Mouse (Mus musculus): ENCODE measurements around the gene Inha. TPM values are rescaled to one million over a fixed set of nuclear protein-coding genes. Genes with fewer than 3 reads are reported as not detected.

The Inha gene
- polyA plus RNA-seq, 1 experiment from 2014 or later, result 18.1 TPM

- H3K9ac ChIP-seq (replicated peaks; ENCODE audit: low read depth, low read length), result no peak overlapping the region
- ATAC-seq, result no peak
Measured at GRCm38 (mm10) chr1:75486561-75486960, 20.3 kb upstream of the Inha start.

GRCm38 (mm10) chr1:75487040-75487404 is 19.9 kb upstream of the Inha start:
- peak overlapping the region; percentile 58 for H3K4me3 ChIP-seq (replicated peaks; ENCODE audit: low read length)

More at GRCm38 (mm10) chr1:75486561-75486960, 20.3 kb upstream of the Inha start:
- no peak overlapping the region for H3K4me2 ChIP-seq (ENCODE audit: low read length)
- no peak overlapping the region for H3K4me3 ChIP-seq (replicated peaks; ENCODE audit: low read length)
- H3K27me3 ChIP-seq (replicated peaks; ENCODE audit: control insufficient read depth, insufficient read depth, low read length), result peaks cover 28% of the 10 kb centered on the region
- peaks cover 23% of the 10 kb centered on the region for H3K4me1 ChIP-seq (replicated peaks; ENCODE audit: control insufficient read depth, insufficient read depth, low read length)
- H3K27ac ChIP-seq (ENCODE audit: low read length), result no peak overlapping the region
- no peaks in the 10 kb centered on the region for H3K9me3 ChIP-seq (ENCODE audit: control insufficient read depth, low read length)
- H3K36me3 ChIP-seq (ENCODE audit: control insufficient read depth, insufficient read depth), result peaks cover 12% of the 10 kb centered on the region
- whole genome bisulfite sequencing, result 6% methylated on average over 24 of the region's 24 CpGs

GRCm38 (mm10) chr1:75487405-75488161 is 19.3 kb upstream of the Inha start:
- H3K27ac ChIP-seq (ENCODE audit: low read length), result no peak overlapping the region
- H3K4me2 ChIP-seq (ENCODE audit: low read length), result peak overlapping the region; percentile 88
- no peaks in the 10 kb centered on the region for H3K9me3 ChIP-seq (ENCODE audit: control insufficient read depth, low read length)
- H3K9ac ChIP-seq (replicated peaks; ENCODE audit: low read depth, low read length), result peak overlapping the region; percentile 48
- under 1% methylated on average over 62 of the region's 62 CpGs for WGBS
- peaks cover 19% of the 10 kb centered on the region for H3K4me1 ChIP-seq (replicated peaks; ENCODE audit: control insufficient read depth, insufficient read depth, low read length)
- peak overlapping the region; percentile 58 for H3K4me3 ChIP-seq (replicated peaks; ENCODE audit: low read length)
- peak; percentile 60 for ATAC-seq
- peaks cover 28% of the 10 kb centered on the region for H3K27me3 ChIP-seq (replicated peaks; ENCODE audit: control insufficient read depth, insufficient read depth, low read length)
- H3K36me3 ChIP-seq (ENCODE audit: control insufficient read depth, insufficient read depth), result peaks cover 11% of the 10 kb centered on the region

More at GRCm38 (mm10) chr1:75487040-75487404, 19.9 kb upstream of the Inha start:
- Histone ChIP-seq H3K9me3 (ENCODE audit: control insufficient read depth, low read length) (no peaks in the 10 kb centered on the region), H3K27me3 (replicated peaks; ENCODE audit: control insufficient read depth, insufficient read depth, low read length) (peaks cover 28% of the 10 kb centered on the region), H3K9ac (replicated peaks; ENCODE audit: low read depth, low read length) (peak overlapping the region; percentile 48), H3K36me3 (ENCODE audit: control insufficient read depth, insufficient read depth) (peaks cover 12% of the 10 kb centered on the region), H3K27ac (ENCODE audit: low read length) (no peak overlapping the region), H3K4me2 (ENCODE audit: low read length) (peak overlapping the region; percentile 88), H3K4me1 (replicated peaks; ENCODE audit: control insufficient read depth, insufficient read depth, low read length) (peaks cover 21% of the 10 kb centered on the region)
- WGBS, result 1% methylated on average over 13 of the region's 13 CpGs
- ATAC-seq, result peak; percentile 26

DNA sequence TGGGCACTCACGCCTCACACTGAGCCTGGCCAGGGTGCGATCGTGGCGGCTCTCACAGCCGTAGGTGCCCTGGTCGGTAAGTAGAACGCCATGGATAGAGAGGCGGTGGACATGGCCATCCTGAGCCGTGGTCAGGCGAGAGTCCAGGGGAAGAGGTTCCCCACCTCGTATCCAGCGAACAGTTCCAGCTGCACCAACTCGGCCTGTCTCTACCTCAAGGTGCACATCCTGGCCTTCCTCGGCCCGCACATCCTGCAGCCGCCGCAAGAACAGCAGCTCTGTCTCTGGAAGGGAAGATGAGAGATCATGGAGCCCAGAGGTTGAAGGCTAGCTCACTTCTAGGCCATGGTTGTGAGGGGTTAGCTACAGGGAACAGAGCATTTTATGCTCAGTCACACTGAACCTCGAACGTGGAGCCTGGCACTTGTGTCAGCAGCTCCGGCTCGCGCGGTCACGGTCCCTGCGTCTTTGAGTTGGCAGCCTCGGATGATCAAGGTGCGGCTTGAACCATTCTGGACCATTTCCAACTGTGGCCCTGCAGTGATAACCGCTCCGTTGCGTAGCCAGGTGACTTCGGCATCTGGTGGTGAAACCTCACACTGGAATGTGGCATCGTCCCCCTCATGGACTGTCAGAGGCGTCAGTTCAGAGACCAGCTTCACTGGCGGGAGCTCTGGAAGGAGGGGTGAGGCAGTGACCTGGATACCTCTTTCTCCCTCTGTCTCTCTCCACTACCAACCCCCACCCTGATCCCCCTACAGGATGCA is 15.9 kb upstream of the Inha start:
- no peaks in the 10 kb centered on the region for H3K36me3 ChIP-seq (ENCODE audit: control insufficient read depth, insufficient read depth)
- H3K4me1 ChIP-seq (replicated peaks; ENCODE audit: control insufficient read depth, insufficient read depth, low read length), result peaks cover 17% of the 10 kb centered on the region
- no peak overlapping the region for H3K4me3 ChIP-seq (replicated peaks; ENCODE audit: low read length)
- 83% methylated on average over 34 of the region's 34 CpGs for WGBS
- no peak overlapping the region for H3K9ac ChIP-seq (replicated peaks; ENCODE audit: low read depth, low read length)
- peaks cover 18% of the 10 kb centered on the region for H3K27me3 ChIP-seq (replicated peaks; ENCODE audit: control insufficient read depth, insufficient read depth, low read length)
- no peak overlapping the region for H3K4me2 ChIP-seq (ENCODE audit: low read length)
- no peak overlapping the region for H3K27ac ChIP-seq (ENCODE audit: low read length)
- H3K9me3 ChIP-seq (ENCODE audit: control insufficient read depth, low read length), result no peaks in the 10 kb centered on the region
- ATAC-seq, result no peak

GRCm38 (mm10) chr1:75492579-75493170 is 14.2 kb upstream of the Inha start:
- Histone ChIP-seq H3K27ac (ENCODE audit: low read length) (no peak overlapping the region), H3K9me3 (ENCODE audit: control insufficient read depth, low read length) (no peaks in the 10 kb centered on the region), H3K4me1 (replicated peaks; ENCODE audit: control insufficient read depth, insufficient read depth, low read length) (peaks cover 5% of the 10 kb centered on the region), H3K9ac (replicated peaks; ENCODE audit: low read depth, low read length) (no peak overlapping the region), H3K4me3 (replicated peaks; ENCODE audit: low read length) (no peak overlapping the region), H3K4me2 (ENCODE audit: low read length) (no peak overlapping the region), H3K27me3 (replicated peaks; ENCODE audit: control insufficient read depth, insufficient read depth, low read length) (peaks cover 8% of the 10 kb centered on the region; the same call in 1 of the 2 replicates), H3K36me3 (ENCODE audit: control insufficient read depth, insufficient read depth) (no peaks in the 10 kb centered on the region)
- 30% methylated on average over 24 of the region's 24 CpGs for WGBS
- ATAC-seq, result no peak

DNA sequence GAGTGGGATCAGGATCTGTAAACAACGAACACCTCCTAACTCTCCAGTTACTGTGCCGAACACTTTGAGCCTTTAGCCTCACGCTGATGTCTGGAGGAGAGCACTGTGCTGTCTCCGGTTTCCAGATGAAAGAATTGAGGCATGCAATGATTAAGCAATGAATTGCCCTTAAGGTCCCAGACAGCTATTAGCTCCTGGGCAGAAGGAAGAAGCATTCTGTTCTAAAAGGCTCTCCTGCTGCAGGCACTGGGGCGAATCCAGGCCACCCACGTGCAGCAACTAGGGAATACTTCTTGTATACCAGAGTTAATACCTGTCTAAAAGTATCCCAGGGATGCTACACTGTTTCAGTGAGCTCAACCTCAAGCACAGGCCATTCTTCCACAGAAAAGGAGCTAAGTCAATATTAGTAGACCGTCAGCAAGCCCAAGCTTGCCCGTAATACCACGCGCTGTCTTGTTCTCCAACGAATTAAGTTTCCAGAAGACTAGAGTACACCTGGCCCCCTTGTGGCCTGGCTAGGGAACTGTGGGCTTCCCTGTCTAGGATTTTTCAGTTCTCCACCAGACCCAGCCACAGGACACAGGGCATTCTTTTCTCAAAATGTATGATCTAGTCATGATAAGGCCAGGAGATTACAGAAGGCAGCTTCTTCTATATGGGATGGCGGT is 11.9 kb upstream of the Inha start:
- WGBS, result 48% methylated on average over 12 of the region's 12 CpGs
- H3K36me3 ChIP-seq (ENCODE audit: control insufficient read depth, insufficient read depth), result peaks cover 5% of the 10 kb centered on the region
- no peak overlapping the region for H3K4me3 ChIP-seq (replicated peaks; ENCODE audit: low read length)
- H3K27me3 ChIP-seq (replicated peaks; ENCODE audit: control insufficient read depth, insufficient read depth, low read length), result no peaks in the 10 kb centered on the region
- no peaks in the 10 kb centered on the region for H3K4me1 ChIP-seq (replicated peaks; ENCODE audit: control insufficient read depth, insufficient read depth, low read length)
- no peaks in the 10 kb centered on the region for H3K9me3 ChIP-seq (ENCODE audit: control insufficient read depth, low read length)
- H3K4me2 ChIP-seq (ENCODE audit: low read length), result no peak overlapping the region
- H3K9ac ChIP-seq (replicated peaks; ENCODE audit: low read depth, low read length), result no peak overlapping the region
- no peak overlapping the region for H3K27ac ChIP-seq (ENCODE audit: low read length)
- 0 out of 2 replicates have a peak, but pooled peaks have one; percentile 23 for ATAC-seq

- no peak for ATAC-seq
- Histone ChIP-seq H3K27me3 (replicated peaks; ENCODE audit: control insufficient read depth, insufficient read depth, low read length) (no peaks in the 10 kb centered on the region), H3K9ac (replicated peaks; ENCODE audit: low read depth, low read length) (no peak overlapping the region), H3K27ac (ENCODE audit: low read length) (no peak overlapping the region), H3K4me3 (replicated peaks; ENCODE audit: low read length) (no peak overlapping the region), H3K36me3 (ENCODE audit: control insufficient read depth, insufficient read depth) (peaks cover 23% of the 10 kb centered on the region), H3K4me1 (replicated peaks; ENCODE audit: control insufficient read depth, insufficient read depth, low read length) (peaks cover under 1% of the 10 kb centered on the region), H3K4me2 (ENCODE audit: low read length) (no peak overlapping the region), H3K9me3 (ENCODE audit: control insufficient read depth, low read length) (no peaks in the 10 kb centered on the region)
- WGBS, result 89% methylated on average over 4 of the region's 4 CpGs
Measured at GRCm38 (mm10) chr1:75498897-75499296, 8.0 kb upstream of the Inha start.

DNA sequence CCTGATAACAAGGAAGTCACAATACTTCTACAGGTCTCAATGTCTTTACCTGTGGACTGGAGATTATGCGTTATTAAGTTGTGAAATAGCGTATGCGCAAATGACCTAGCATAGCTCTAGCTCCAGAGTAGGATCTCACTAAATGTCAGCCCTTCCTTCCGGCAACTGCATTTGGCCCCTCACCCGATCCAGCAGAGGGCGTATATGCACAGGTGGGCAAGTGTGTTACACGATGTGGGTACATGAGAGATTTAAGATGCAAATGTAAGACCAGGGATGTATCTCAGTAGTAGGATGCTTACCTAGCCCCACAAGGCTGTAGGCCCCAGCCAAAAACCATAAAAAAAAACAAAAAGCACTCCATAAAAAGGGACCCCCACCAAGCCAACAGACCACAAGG is 7.4 kb upstream of the Inha start:
- Histone ChIP-seq H3K4me1 (replicated peaks; ENCODE audit: control insufficient read depth, insufficient read depth, low read length) (peaks cover 6% of the 10 kb centered on the region), H3K36me3 (ENCODE audit: control insufficient read depth, insufficient read depth) (peaks cover 23% of the 10 kb centered on the region)
- WGBS, result 88% methylated on average over 7 of the region's 7 CpGs

DNA sequence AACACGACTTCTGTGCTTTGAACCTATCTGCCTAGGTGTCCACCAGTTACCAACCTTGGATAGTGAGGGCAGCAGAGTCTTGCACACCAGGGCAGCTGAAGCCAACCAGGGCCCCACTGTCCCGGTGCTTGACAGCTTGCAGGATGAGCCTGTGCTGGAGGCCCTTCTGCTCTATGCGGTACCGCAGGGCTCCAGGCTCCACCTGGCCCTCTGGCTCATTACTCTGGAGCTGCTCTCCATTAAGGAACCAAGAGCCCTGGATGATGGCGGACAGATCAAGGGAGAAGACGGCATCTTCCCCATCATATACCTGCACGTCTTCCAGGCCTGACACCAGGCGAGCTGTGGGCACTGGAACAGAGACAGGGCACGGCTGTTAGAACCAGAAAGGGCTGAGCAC is 5.0 kb upstream of the Inha start:
- H3K4me1 ChIP-seq (replicated peaks; ENCODE audit: control insufficient read depth, insufficient read depth, low read length), result peaks cover 18% of the 10 kb centered on the region
- no peak overlapping the region for H3K27ac ChIP-seq (ENCODE audit: low read length)
- H3K27me3 ChIP-seq (replicated peaks; ENCODE audit: control insufficient read depth, insufficient read depth, low read length), result no peaks in the 10 kb centered on the region
- no peak for ATAC-seq
- peaks cover 23% of the 10 kb centered on the region for H3K36me3 ChIP-seq (ENCODE audit: control insufficient read depth, insufficient read depth)
- no peak overlapping the region for H3K4me3 ChIP-seq (replicated peaks; ENCODE audit: low read length)
- H3K9me3 ChIP-seq (ENCODE audit: control insufficient read depth, low read length), result no peaks in the 10 kb centered on the region
- 97% methylated on average over 9 of the region's 9 CpGs for WGBS
- H3K4me2 ChIP-seq (ENCODE audit: low read length), result no peak overlapping the region
- H3K9ac ChIP-seq (replicated peaks; ENCODE audit: low read depth, low read length), result no peak overlapping the region

More for the DNA sequence above, 7.4 kb upstream of the Inha start:
- H3K9ac ChIP-seq (replicated peaks; ENCODE audit: low read depth, low read length), result no peak overlapping the region
- H3K4me2 ChIP-seq (ENCODE audit: low read length), result no peak overlapping the region
- H3K27me3 ChIP-seq (replicated peaks; ENCODE audit: control insufficient read depth, insufficient read depth, low read length), result no peaks in the 10 kb centered on the region
- ATAC-seq, result no peak
- H3K9me3 ChIP-seq (ENCODE audit: control insufficient read depth, low read length), result no peaks in the 10 kb centered on the region
- H3K27ac ChIP-seq (ENCODE audit: low read length), result no peak overlapping the region
- no peak overlapping the region for H3K4me3 ChIP-seq (replicated peaks; ENCODE audit: low read length)
